Mouse (Mus musculus): ENCODE measurements at regions not wholly inside any gene's neighbourhood (a gene's known extent, or its start where the extent isn't known, plus 50 kb on each side); places are given as distances from the start of the nearest gene placed in this dataset.

- Histone ChIP-seq H3K4me1 (ENCODE audit: control insufficient read depth in 1 of 2, insufficient read depth in 2 of 2, low read length in 2 of 2) (no peaks in the 10 kb centered on the region), H3K4me3 (ENCODE audit: control insufficient read depth in 1 of 2, insufficient read depth in 1 of 2, low read depth in 2 of 2, low read length in 2 of 2) (no peak overlapping the region), H3K27ac (ENCODE audit: control insufficient read depth, low read depth, low read length) (no peak overlapping the region), H3K36me3 (ENCODE audit: control insufficient read depth in 1 of 2, insufficient read depth in 2 of 2, low read length in 2 of 2) (no peaks in the 10 kb centered on the region), H3K9me3 (replicated peaks; ENCODE audit: insufficient read depth, low read length) (no peaks in the 10 kb centered on the region), H3K27me3 (ENCODE audit: control insufficient read depth in 1 of 2, insufficient read depth in 2 of 2, low read length in 2 of 2) (no peaks in the 10 kb centered on the region), H3K79me2 (ENCODE audit: control insufficient read depth, insufficient read depth, low read length, poor library complexity) (no peaks in the 10 kb centered on the region), H3K9ac (ENCODE audit: control insufficient read depth, low read depth, low read length, poor library complexity, severe bottlenecking) (no peak overlapping the region)
- TF ChIP-seq POLR2A (IDR thresholded peaks at IDR 0.05; ENCODE audit: control insufficient read depth in 1 of 2, insufficient read depth in 1 of 2, low read depth in 1 of 2, low read length in 2 of 2, poor library complexity in 1 of 2) (no peak), MAZ (IDR thresholded peaks at IDR 0.05; ENCODE audit: low read depth, low read length) (no peak), MYC (IDR thresholded peaks at IDR 0.05; ENCODE audit: low read depth, low read length) (no peak), E2F4 (IDR thresholded peaks at IDR 0.05; ENCODE audit: borderline replicate concordance, low read depth, low read length) (no peak), GABPA (IDR thresholded peaks at IDR 0.05; ENCODE audit: low read depth, low read length) (no peak), TAL1 (IDR thresholded peaks at IDR 0.05; ENCODE audit: low read length) (no peak), NELFE (IDR thresholded peaks at IDR 0.05; ENCODE audit: low read depth, low read length) (no peak)
- DNase-seq (ENCODE audit: low read depth, low spot score), result no peak
Measured at GRCm38 (mm10) chr12:92013979-92014378, 165.0 kb upstream of the Sel1l start.

- H3K27me3 ChIP-seq (ENCODE audit: control insufficient read depth in 1 of 2, insufficient read depth in 2 of 2, low read length in 2 of 2), result no peaks in the 10 kb centered on the region
- no peaks in the 10 kb centered on the region for H3K36me3 ChIP-seq (ENCODE audit: control insufficient read depth in 1 of 2, insufficient read depth in 2 of 2, low read length in 2 of 2)
- H3K9ac ChIP-seq (ENCODE audit: control insufficient read depth, low read depth, low read length, poor library complexity, severe bottlenecking), result no peak overlapping the region
- DNase-seq (ENCODE audit: low read depth, low spot score), result peak; percentile 20
- H3K27ac ChIP-seq (ENCODE audit: control insufficient read depth, low read depth, low read length), result no peak overlapping the region
- H3K4me1 ChIP-seq (ENCODE audit: control insufficient read depth in 1 of 2, insufficient read depth in 2 of 2, low read length in 2 of 2), result no peaks in the 10 kb centered on the region
- H3K4me3 ChIP-seq (ENCODE audit: control insufficient read depth in 1 of 2, insufficient read depth in 1 of 2, low read depth in 2 of 2, low read length in 2 of 2), result no peak overlapping the region
- no peaks in the 10 kb centered on the region for H3K9me3 ChIP-seq (replicated peaks; ENCODE audit: insufficient read depth, low read length)
- TF ChIP-seq TAL1 (IDR thresholded peaks at IDR 0.05; ENCODE audit: low read length) (no peak), HCFC1 (IDR thresholded peaks at IDR 0.05; ENCODE audit: low read depth, low read length) (no peak), ETS1 (IDR thresholded peaks at IDR 0.05; ENCODE audit: low read depth, low read length) (no peak), CTCF (IDR thresholded peaks at IDR 0.05 in 2 of 3, conservative IDR thresholded peaks at IDR 0.05 in 1 of 3; ENCODE audit: control insufficient read depth in 1 of 3, insufficient read depth in 1 of 3, low read depth in 2 of 3, low read length in 3 of 3, poor library complexity in 1 of 3, severe bottlenecking in 1 of 3) (peak; percentile 24 to 38 (median 35); a peak in 3 of 6 replicates), MAFK (IDR thresholded peaks at IDR 0.05; ENCODE audit: borderline replicate concordance, low read depth, low read length) (no peak), POLR2AphosphoS2 (IDR thresholded peaks at IDR 0.05; ENCODE audit: low read length) (no peak), MEF2A (IDR thresholded peaks at IDR 0.05; ENCODE audit: extremely low read depth, insufficient replicate concordance, low read depth, low read length, poor library complexity, severe bottlenecking) (no peak), NELFE (IDR thresholded peaks at IDR 0.05; ENCODE audit: low read depth, low read length) (no peak), MAZ (IDR thresholded peaks at IDR 0.05; ENCODE audit: low read depth, low read length) (no peak), TCF12 (IDR thresholded peaks at IDR 0.05; ENCODE audit: low read depth, low read length) (no peak), RAD21 (IDR thresholded peaks at IDR 0.05; ENCODE audit: low read depth, low read length) (peak; percentile 43), GABPA (IDR thresholded peaks at IDR 0.05; ENCODE audit: low read depth, low read length) (no peak)
- H3K79me2 ChIP-seq (ENCODE audit: control insufficient read depth, insufficient read depth, low read length, poor library complexity), result no peaks in the 10 kb centered on the region
Measured at GRCm38 (mm10) chr12:92013244-92013643, 164.3 kb upstream of the Sel1l start.
